Mouse (Mus musculus) limb, embryonic 12.5 days (tissue): ENCODE results near the gene 1600012H06Rik. TPM values are rescaled to one million over a fixed set of nuclear protein-coding genes. Genes with fewer than 3 reads are reported as not detected.
"Not testable (repeated sequence)": the region's sequence is repeated elsewhere in the genome, so short reads cannot be mapped to it uniquely, and the experiment has no call there.

Source experiments
- ATAC-seq: fragments of 200-750 bp; cut with Nextera tagmentation; 2 replicates; pipeline ENCODE4 v1.8.0; 2017; ENCODE audit warnings: low read depth, moderate TSS enrichment; ENCODE audit not compliant: insufficient number of reproducible peaks, insufficient read depth, low FRiP score, low TSS enrichment
- H3K27ac ChIP-seq: fragments of 300-500 bp; sonication (generic); 2 replicates; pipeline ENCODE4 v1.5.1; 2016; ENCODE audit warnings: mild to moderate bottlenecking, moderate library complexity
- H3K27me3 ChIP-seq: fragments of 300-500 bp; sonication (generic); 2 replicates; pipeline ENCODE4 v1.6.1; 2016; ENCODE audit warnings: mild to moderate bottlenecking, moderate library complexity
- H3K36me3 ChIP-seq: fragments of 300-500 bp; sonication (generic); 2 replicates; pipeline ENCODE4 v1.6.1; 2016; ENCODE audit warnings: mild to moderate bottlenecking, moderate library complexity
- H3K4me1 ChIP-seq: fragments of 300-500 bp; sonication (generic); replicated peaks from 2 replicates; pipeline ENCODE4 v1.6.1; 2016
- H3K4me2 ChIP-seq: fragments of 300-500 bp; sonication (generic); 2 replicates; pipeline ENCODE4 v1.6.1; 2016; ENCODE audit warnings: mild to moderate bottlenecking, moderate library complexity
- H3K4me3 ChIP-seq: fragments of 300-500 bp; sonication (generic); replicated peaks from 2 replicates; pipeline ENCODE4 v1.5.1; 2016; ENCODE audit warnings: mild to moderate bottlenecking
- H3K9ac ChIP-seq: fragments of 300-500 bp; sonication (generic); replicated peaks from 2 replicates; pipeline ENCODE4 v1.6.1; 2016; ENCODE audit warnings: mild to moderate bottlenecking, moderate library complexity
- H3K9me3 ChIP-seq: fragments of 300-500 bp; sonication (generic); 2 replicates; pipeline ENCODE4 v1.6.1; 2016; ENCODE audit warnings: mild to moderate bottlenecking, moderate library complexity
- WGBS: fragments of 180-500 bp; shearing (Covaris S2); methylation state at CpG from one replicate; pipeline ENCODE4 v1.1.7; 2016; 5-methylcytosine and 5-hydroxymethylcytosine counted together
- polyA plus RNA-seq: library from polyadenylated mRNA; unstranded; fragments of >200 nt; fragmentation: Nextera tagmentation; extraction: Ambion mirVana; gene quantifications from 2 replicates; pipeline ENCODE4 v1.2.1, GENCODE M21; 2016

1600012H06Rik gene
- polyA plus RNA-seq, 1 experiment from 2014 or later: 27.3 TPM

DNA sequence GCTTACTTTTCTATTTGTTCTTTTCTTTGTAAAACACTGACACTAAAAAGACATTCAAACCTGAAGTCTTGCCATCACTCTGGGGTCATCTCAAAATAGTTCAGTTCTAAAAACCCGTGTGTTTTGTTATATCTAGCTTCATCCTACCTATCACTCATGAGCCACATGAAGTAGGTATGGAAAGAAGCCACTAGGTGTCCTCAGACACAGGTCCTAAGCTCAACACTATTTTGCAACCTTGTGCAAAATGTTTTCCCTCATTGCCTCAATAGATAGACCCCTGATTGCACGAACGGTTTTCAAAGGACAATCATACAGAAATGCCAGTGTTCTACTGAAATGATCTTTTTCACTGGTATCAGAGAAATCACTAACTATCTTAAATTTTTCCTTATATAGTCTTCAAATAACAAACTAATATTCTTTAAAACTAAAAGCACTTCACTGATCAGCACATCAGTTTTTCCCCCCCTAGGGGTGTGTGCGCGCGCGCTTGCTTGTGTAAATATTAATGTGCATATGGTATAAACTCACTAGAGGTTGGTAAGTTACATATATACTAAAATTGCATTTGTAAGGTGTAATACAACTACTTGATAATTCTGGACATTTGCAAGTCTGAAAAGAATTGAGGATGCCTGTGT is 34.9 kb downstream of the 1600012H06Rik start:
- not testable (repeated sequence) for ATAC-seq, H3K9me3 ChIP-seq, H3K4me1 ChIP-seq, H3K27ac ChIP-seq, H3K27me3 ChIP-seq, H3K9ac ChIP-seq, H3K36me3 ChIP-seq, H3K4me3 ChIP-seq
- WGBS: under 1% methylated on average over 4 of the region's 7 CpGs
- H3K4me2 ChIP-seq: 0 out of 2 replicates have a peak overlapping the region, but pooled peaks have one; percentile 35

DNA sequence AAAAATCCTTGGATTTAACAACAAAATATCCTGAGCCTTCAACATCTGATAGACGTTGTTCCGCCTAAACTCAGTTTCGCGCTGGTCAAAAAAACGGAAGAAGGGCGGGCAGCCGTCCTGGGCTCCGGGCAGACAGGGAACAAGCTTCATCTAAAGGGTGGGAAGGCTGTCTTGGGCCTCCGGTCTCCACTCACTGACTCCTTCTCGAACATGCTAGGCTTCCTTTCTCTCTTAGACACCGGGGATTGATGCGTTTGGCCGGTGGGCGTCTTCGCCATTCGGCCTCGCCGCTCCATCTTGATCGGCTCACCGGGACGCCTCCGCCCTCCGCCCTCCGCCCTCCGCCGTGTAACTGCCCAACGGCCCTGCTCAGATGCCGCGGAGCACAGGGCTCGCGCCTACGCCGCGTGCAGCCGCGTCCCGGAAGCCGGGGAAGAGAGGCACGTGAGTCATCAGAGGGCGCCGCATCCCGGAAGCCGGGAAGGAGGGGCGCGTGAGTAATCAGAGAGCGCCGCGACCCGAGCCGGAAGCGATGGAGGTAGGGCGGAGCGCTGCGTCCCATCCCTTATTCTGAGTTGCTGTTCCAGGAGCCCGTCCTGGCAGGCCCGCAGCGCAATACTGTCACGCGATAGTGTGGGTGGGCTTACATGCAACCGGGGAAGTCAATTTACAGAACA is 35.5 kb downstream of the 1600012H06Rik start, which contains the start of the genes 9030025P20Rik and Gm3417:
Gene 9030025P20Rik (plus strand): TSS at position 107 of the 677 bp plus-strand sequence.
Gene Gm3417 (minus strand): TSS at position 429 of the 677 bp plus-strand sequence.
- not testable (repeated sequence) for H3K27me3 ChIP-seq, H3K27ac ChIP-seq, H3K4me3 ChIP-seq, H3K9me3 ChIP-seq, H3K9ac ChIP-seq, H3K36me3 ChIP-seq, H3K4me1 ChIP-seq
- 0 out of 2 replicates have a peak within 1 kb of the TSS, but pooled peaks have one; percentile 35 for H3K4me2 ChIP-seq
- WGBS: no CpG with 5 or more reads among the region's 60 CpGs
- peak; percentile 97 for ATAC-seq

DNA sequence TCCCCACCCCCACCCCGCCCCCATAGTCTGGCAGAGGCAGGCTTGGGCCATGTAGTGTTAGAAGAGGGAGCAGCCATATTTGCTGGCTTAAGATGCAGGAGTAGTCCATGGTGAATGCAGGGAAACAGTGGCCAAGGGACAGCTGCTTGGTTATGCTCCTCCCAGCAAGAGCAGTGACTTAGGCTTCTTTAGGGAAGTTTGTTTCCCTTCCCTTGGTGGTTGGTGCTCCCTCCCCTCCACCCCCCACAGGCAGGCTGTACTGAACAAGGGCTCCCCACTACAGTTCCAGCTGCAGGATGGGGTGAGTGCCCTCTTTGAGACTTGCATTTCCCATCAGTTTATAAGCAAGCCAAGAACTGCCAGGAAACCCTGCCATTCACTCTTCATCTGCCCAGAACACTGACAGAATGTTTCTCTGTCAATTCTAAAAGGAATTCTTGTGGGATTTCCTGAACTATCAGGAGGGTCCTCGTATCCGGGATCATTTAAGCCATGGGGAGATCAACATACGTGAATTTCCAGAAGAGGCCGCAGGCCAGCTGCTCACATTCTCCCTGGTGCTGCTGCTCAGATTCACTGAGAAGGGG is 47.2 kb downstream of the 1600012H06Rik start:
- ATAC-seq, H3K4me1 ChIP-seq, H3K4me2 ChIP-seq, H3K27ac ChIP-seq, H3K9ac ChIP-seq, H3K9me3 ChIP-seq, H3K36me3 ChIP-seq, H3K27me3 ChIP-seq, H3K4me3 ChIP-seq: not testable (repeated sequence)
- 85% methylated on average over 4 of the region's 5 CpGs for WGBS

DNA sequence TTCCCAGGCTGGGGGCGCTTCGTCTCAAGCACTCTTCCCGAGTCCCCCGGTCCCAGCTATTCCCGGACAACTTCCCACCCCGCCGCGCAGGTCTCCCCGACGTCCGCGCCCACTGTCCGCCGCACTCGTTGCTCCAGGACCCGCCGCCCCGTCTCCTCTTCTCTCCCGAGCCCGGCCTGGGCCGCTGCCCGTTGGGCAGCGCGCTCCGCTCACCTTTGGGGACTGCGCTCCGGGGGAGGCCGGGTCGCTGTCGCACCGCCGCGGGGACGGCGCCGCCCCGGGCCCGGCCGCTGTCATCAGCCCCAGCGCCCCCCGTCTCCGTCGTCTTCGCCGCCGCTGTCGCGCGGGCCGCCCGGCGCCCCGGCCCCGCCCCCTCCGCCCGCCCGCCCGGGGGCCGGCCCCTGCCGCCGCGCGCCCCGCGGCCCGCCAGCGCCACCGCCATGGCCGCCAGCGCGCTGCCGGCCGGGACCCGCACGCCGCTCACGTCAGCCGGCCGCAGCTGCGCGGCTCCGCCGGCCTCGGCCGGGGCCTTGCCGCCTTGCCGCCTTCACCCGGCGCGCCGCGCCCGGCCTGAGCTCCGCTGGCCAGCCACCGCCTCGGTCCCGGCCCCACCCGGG is 49.6 kb downstream of the 1600012H06Rik start:
- not testable (repeated sequence) for H3K9ac ChIP-seq, H3K9me3 ChIP-seq, H3K4me1 ChIP-seq, H3K36me3 ChIP-seq, H3K27me3 ChIP-seq, H3K4me3 ChIP-seq, H3K27ac ChIP-seq, H3K4me2 ChIP-seq
- peak; percentile 71 for ATAC-seq
- WGBS: no CpG with 5 or more reads among the region's 98 CpGs

DNA sequence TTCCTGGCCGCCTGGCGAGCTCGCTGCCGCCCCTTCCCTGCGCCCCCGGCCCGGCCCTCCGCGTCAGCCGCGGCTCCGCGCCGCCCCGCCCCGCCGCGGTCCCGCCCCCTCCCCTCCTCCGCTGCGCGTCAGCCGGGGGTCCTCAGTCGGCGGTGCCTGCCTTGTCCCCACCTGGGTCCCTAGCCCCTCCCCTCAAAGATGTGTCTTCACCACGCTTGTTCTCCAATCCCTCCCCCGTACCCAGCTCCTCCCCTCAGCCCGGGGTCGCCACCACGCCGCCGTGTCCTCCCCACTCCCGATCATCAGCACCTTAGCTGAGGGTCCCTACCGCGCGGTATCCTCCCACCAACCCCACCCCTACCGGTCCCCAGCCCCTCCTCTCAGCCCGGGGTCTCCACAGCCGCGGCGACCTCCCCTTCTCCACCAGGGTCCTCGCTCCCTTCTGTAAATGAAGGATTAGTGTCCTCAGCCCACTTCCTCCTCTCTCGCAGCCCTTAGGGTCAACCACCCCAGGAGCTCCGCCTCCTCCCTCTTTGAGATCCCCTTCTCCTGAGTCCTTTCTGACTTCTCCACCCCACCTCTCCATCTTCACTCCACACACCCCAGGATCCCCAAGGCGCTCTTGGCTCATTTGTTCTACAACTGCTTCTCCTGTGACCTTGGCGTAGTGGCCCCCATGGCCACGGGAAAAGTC is 50.3 kb downstream of the 1600012H06Rik start:
- peak; percentile 91 for ATAC-seq
- not testable (repeated sequence) for H3K9me3 ChIP-seq, H3K4me3 ChIP-seq, H3K27ac ChIP-seq, H3K27me3 ChIP-seq, H3K36me3 ChIP-seq, H3K4me2 ChIP-seq, H3K9ac ChIP-seq, H3K4me1 ChIP-seq
- WGBS: no CpG with 5 or more reads among the region's 47 CpGs

DNA sequence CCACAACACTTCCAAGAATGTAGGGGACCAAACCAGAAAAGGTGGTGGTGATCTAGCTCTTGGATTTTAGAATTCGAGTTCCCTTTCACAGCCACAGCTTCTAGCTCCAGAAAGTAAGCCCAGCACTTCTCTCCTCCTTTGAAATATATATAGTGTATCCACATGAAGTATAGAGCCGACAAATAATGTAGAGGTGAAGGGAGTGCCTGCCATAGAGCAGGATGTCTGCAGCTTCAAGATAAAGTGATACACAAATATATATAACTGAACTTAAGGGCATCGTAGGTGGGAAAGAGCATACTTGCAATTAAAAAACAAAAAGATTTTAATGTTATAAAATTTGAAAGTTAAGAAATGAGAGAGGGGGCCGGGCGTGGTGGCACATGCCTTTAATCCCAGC is 51.2 kb downstream of the 1600012H06Rik start:
- H3K27ac ChIP-seq, H3K9ac ChIP-seq, H3K4me3 ChIP-seq, ATAC-seq, H3K9me3 ChIP-seq, H3K4me2 ChIP-seq, H3K36me3 ChIP-seq, H3K4me1 ChIP-seq, H3K27me3 ChIP-seq: not testable (repeated sequence)
- no CpG with 5 or more reads among the region's 5 CpGs for WGBS

DNA sequence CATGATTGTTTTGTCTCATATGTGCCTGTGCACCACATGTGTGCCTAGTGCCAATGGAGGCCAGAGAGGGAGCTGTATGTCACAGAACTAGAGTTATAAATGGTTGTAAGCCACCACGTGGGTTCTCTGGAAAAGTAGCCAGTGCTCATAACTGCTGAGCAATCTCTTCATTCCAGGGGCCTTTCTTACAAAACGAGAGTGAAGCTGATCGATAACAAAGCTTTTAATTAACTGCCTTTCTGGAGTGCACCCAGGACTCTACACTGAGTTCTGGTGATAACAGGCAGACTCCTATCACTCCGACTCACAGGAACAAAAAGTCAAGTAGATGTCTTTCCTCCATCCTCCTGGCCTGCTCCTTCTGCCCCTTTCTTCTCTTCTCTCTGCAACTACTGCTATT is 57.1 kb downstream of the 1600012H06Rik start:
- H3K27ac ChIP-seq, H3K4me3 ChIP-seq, H3K9ac ChIP-seq, H3K27me3 ChIP-seq, H3K4me2 ChIP-seq, H3K9me3 ChIP-seq, H3K4me1 ChIP-seq, ATAC-seq, H3K36me3 ChIP-seq: not testable (repeated sequence)
- no CpG with 5 or more reads among the region's 4 CpGs for WGBS

DNA sequence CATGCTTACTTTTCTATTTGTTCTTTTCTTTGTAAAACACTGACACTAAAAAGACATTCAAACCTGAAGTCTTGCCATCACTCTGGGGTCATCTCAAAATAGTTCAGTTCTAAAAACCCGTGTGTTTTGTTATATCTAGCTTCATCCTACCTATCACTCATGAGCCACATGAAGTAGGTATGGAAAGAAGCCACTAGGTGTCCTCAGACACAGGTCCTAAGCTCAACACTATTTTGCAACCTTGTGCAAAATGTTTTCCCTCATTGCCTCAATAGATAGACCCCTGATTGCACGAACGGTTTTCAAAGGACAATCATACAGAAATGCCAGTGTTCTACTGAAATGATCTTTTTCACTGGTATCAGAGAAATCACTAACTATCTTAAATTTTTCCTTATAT is 66.1 kb downstream of the 1600012H06Rik start:
- H3K27ac ChIP-seq, H3K9me3 ChIP-seq, H3K36me3 ChIP-seq, H3K4me2 ChIP-seq, H3K4me1 ChIP-seq, ATAC-seq, H3K4me3 ChIP-seq, H3K9ac ChIP-seq, H3K27me3 ChIP-seq: not testable (repeated sequence)
- WGBS: no CpG with 5 or more reads among the region's 3 CpGs

Other genes with a start within 250 kb of the 1600012H06Rik start
- gene Thbs2, start 248.9 kb upstream of the 1600012H06Rik start, polyA plus RNA-seq: 4.7 and 6.7 TPM in 2 replicates
- gene Wdr27, start within 50 bp of the 1600012H06Rik start, polyA plus RNA-seq: 4.3 and 6.0 TPM in 2 replicates
- 29.4 and 34.7 TPM in 2 replicates for gene Phf10, start 18.1 kb downstream of the 1600012H06Rik start, polyA plus RNA-seq
- 10.4 and 14.9 TPM in 2 replicates for gene 9030025P20Rik, start 35.3 kb downstream of the 1600012H06Rik start, polyA plus RNA-seq
- gene Gm3417, start 35.6 kb downstream of the 1600012H06Rik start, polyA plus RNA-seq: not detected in 2 replicates
- 5.5 and 6.9 TPM in 2 replicates for gene Gm3435, start 67.0 kb downstream of the 1600012H06Rik start, polyA plus RNA-seq
- gene Ermard, start 98.0 kb downstream of the 1600012H06Rik start, polyA plus RNA-seq: 104 and 111 TPM in 2 replicates
- gene Tcte3, start 98.3 kb downstream of the 1600012H06Rik start, polyA plus RNA-seq: 1.4 TPM in 1 of 2 replicates, not detected in the other
- gene Gm3448, start 98.4 kb downstream of the 1600012H06Rik start, polyA plus RNA-seq: 3.6 and 4.2 TPM in 2 replicates